Mouse (Mus musculus) heart, adult 2 months (tissue): Measurements from ENCODE around the gene Ntrk3.

Experiments
- CTCF ChIP-seq: fragments of 200-600 bp; IDR thresholded peaks from 2 replicates; pipeline ENCODE4 v1.8.1; 2022; ENCODE audit warnings: antibody characterized with exemption, mild to moderate bottlenecking, moderate library complexity
- EP300 ChIP-seq: fragments of 200-500 bp; IDR thresholded peaks from 2 replicates; pipeline ENCODE4 v1.6.1; 2011; ENCODE audit warnings: low read depth, low read length, control low read depth; ENCODE audit not compliant: insufficient read depth
- POLR2A ChIP-seq: fragments of 200-500 bp; IDR thresholded peaks from 2 replicates; pipeline ENCODE4 v1.6.1; 2011; ENCODE audit warnings: mild to moderate bottlenecking, low read depth, low read length, control low read depth; ENCODE audit not compliant: insufficient read depth

DNA sequence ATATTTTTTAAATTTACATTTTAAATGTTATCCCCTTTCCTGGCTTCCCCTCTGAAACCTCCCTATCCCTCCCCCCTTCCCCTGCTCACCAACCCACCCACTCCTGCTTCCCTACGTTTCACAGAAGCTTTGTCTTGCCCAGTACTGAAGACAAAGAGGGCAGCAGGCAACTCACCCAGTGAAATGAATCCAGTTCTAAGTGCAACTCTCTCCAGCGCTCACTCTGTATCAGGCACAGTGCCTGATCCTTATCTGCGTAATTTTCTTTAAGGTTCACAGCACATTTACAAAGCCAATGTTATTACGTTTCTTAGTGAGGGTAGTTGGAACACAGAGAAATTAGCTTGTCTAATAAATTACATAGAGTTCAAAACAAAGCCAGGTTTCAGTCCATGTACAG lies 592.6 kb downstream of the Ntrk3 start:
- TF ChIP-seq CTCF (no peak), POLR2A (no peak), EP300 (no peak)
